Mouse (Mus musculus): ENCODE data around the gene Sox9.

Gene Sox9

GRCm38 (mm10) chr11:112801189-112801818 is 19.3 kb downstream of the Sox9 start:
- no peak for DNase-seq

DNA sequence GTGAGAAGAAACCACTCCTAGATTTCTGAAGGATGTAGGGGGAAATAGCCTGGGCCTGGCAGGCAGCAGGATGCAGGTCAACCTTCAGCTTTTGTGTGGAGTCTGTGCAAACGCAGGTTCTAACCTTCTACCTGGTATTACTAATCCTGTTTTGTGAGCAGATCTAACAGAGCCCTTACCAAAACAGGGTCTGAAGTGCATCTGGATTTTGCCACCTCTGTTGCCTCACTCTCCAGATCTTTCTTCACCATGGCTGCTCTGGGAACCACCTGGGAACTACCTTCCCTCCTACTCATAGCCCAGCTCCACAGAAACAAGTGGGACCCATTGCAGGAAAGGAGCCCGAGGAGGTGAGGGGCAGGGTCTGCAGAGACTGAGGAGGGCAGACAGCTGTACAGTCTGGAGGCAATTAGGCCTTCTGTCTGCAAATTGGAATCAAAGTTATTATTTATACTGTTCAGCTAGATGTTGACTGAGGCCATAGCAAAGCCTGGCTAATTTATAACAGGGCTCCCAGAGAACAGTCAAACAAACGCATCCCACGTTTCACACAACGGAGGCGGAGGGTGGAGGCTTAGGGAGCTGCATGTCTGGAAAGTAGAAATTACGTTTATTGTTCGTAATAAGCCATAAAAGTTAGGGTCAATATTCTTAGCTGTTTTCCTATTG is 25.9 kb downstream of the Sox9 start:
- no peak for DNase-seq

DNA sequence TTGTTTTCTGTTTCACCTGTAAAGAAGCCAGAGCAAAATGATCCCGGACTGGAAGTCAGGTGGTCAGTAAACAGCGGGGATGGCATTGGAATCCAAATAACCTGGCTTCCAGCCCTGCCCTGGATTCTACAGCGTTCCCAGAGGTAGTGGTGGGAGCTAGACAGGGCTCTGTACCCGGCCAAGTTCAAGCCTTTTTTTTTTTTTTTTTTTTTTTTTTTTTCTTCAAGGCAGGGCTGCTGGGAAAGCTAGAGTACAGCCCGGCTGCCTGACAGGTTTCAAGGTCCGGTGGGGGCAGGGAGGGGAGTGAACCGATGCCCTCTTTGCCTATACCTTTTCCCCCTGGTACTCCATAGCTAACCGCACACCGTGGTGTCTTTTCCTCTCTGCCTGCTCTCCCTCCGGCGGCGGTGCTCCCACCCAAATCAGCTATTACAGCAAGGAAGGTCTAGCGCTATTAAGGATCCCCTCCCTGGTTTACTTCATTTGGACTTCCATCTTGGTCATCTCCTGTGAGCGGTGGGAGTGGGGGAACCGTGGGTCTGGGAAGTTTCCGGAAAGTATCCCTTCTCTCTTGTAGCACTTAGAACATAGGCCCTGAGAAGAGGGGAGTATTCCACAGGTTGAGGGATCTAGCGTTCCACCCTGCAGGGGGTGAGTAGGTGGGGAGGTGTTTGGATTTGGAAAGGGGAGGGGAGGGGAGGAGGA is 28.6 kb downstream of the Sox9 start:
- peak; percentile 16 to 46 for DNase-seq

GRCm38 (mm10) chr11:112811152-112811871 is 29.3 kb downstream of the Sox9 start:
- DNase-seq, result peak; percentile 15 to 51

DNA sequence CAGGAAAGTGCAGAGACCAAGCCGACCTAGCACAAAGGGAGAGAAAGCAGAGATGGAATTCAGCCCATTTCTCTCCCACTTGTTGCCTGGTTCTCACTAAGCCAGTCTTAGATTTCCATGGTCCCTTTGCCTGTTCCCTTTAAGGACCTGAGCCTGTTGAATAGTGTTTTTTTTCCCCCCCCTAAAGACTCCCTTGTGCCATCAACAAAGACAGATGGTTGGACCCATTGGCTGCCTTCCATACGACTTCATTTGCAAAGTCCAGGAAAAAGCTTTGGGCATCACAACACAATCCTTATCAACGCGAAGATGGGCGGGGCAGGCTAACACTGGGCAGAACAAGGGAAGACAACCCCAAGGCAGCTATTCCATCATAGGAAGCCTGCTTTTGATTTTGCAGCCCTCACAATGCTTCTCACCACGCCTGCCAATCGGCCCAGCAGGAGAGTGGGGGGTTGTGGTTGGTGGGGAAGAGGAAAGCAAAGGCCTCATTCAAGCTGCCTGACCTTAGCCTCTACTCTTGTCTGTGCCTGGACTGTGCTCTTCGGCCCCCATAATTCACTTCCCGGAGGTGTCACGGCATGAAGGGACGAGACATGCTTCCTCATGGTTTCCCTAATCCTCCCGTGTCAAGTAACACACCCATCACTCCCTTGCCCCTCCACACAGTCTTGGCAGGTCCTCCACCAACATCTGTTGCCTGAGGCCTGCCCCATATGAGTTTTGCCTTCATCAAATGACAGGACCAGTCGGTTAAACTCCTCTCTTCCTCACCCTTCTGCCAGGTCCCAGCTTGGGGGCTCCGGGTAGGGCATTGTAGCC is 36.0 kb downstream of the Sox9 start:
- DNase-seq, result no peak

DNA sequence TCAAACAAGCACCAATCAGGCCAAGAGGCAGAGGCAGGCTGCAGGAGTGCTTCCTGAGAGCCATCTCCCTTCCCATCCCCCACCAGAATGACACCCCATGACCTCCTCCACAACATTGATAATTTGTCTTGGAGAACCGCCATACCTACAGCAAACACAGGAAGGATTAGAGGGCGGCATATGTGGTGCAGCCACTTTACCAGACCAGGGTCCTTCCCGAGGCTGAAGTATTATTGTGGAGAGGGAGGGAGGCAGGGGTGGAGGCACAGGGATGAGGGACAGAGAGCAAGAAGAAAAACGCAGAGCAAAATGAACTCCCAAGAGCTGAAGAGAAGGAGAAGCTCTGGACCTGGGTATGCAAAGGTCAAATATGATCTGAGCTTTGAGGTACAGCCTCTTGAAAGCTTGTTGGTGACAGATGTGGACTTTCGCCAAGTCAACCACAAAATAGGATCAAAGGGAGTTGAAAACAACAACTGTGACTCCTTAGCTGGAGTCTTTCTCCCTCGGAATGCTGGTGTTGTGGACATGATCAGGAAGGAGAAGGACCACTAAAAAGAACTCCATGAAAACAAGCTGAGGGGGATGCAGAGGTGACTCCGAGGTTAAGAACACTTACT is 36.7 kb downstream of the Sox9 start:
- no peak for DNase-seq

DNA sequence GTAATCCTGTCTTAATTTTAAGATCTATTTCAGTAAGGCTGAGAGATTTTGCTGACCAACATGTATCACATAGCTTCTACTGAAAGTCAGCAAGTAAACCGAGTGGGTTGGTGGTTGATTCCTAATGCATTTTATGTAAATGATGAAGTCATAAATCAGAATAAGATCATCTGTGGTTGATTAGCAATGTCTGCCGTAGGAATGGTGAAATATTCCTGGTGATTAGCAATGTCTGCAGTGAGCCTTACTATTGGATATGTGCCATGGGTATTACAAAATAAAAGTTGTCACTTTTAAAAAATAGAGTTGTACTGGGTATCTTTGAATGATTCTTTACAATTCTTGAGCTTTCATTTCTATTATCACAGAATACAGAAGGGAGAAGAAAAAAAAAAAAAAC is 39.5 kb downstream of the Sox9 start:
- no peak for DNase-seq

DNA sequence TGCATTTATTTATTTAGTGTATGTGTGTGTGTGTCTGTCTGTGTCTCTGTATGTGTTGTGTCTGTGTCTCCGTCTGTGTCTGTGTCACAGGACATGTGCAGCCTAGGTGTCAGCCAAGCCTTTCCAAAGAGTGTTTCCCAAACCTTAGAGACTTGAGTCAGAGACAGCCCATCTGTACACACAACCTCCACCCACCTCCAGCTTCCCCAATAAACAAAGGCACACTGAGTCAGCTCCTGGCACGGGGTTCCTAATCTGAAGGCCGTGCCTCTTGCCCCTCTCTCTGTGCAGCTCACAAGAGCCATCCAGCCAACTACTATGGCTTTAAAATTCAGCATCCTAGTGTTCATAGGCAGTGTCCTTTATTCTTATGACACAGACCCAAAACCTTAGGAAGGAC is 42.1 kb downstream of the Sox9 start:
- DNase-seq, result no peak

GRCm38 (mm10) chr11:112826193-112827043 is 44.4 kb downstream of the Sox9 start:
- no peak for DNase-seq

GRCm38 (mm10) chr11:112827044-112827347 is 45.0 kb downstream of the Sox9 start:
- no peak for DNase-seq

- DNase-seq, result no peak
Observed at GRCm38 (mm10) chr11:112828553-112829287, 46.7 kb downstream of the Sox9 start.

DNA sequence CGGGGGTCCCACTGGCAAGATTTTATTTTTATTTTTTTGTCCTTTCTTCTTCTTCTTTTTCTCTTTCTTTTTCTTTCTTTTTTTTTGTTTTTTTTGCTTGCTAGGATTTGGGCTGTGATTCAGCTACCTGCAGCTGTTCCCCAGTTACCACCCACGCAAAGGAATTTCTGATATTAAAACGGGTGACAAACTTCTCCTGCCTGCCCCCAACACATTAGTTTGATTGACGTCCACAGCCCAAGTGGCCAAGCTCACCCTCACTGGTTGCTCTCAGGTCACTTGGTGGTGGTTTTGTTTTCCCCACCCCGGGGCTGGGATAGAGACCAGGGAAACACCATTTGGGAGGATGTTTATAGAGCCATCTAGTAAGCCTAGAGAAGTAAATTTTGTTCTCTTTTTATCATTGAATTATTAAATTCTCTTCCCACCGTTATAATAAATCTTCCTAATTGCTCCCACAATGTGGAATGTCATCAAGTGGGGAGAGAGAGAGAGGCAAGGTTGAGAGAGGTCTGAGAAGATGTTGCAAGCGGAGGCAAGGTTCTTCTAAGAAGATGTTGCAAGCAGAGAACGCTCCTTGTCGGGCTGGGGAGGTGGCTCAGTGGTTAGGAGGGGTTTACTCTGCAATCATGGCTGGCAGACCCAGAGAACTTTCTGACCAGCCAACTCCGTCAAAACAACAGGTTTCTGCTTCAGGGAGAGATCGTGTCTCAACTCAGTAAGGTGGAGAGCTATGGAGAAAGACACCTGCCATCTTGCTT is 52.4 kb downstream of the Sox9 start:
- no peak for DNase-seq

DNA sequence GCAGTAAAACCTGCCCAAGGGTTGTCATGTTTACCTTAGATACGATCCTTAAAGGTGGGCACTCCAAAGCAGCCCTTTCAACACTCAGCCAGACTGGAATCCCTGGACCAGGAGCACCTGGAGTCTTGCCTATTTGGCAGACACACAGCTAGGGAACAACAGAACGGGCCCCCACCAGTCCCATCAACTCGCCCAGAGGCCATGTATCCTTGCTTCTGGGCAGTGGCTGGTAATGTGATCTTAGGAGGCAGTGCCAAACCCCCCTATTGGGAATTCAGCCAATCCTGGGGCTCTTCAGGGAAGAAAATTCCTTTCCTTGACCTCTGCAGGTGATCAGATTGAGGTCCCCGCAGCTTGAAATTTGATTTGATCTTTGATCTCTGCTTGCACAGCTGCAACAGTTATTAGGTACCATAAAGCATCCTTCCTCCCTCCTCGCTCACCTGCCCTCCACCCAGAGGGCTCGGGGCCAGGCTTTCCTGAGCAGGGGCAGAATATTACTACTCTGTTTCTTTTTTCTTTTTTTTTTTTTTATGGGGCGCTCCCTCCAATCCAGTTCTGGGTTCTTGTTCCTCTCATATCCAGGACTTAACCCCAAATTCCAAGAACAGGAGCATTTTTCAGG is 53.6 kb downstream of the Sox9 start:
- DNase-seq, result no peak
